Mouse (Mus musculus) olfactory bulb, adult 2 months (tissue): Measurements from ENCODE around the gene Mdc1.

Experiments used
- CTCF ChIP-seq: fragments of 200-500 bp; IDR thresholded peaks from 2 replicates; pipeline ENCODE4 v1.5.1; 2012; ENCODE audit warnings: low read depth, mild to moderate bottlenecking, low read length, moderate library complexity; ENCODE audit not compliant: insufficient read depth
- POLR2A ChIP-seq: fragments of 200-500 bp; IDR thresholded peaks from 2 replicates; pipeline ENCODE4 v1.6.1; 2012; ENCODE audit warnings: mild to moderate bottlenecking, low read depth, low read length, moderate library complexity; ENCODE audit not compliant: insufficient read depth

GRCm38 (mm10) chr17:35795656-35796055 lies 45.7 kb upstream of the Mdc1 start:
- TF ChIP-seq POLR2A (no peak), CTCF (no peak)
